Mouse (Mus musculus): Measurements from ENCODE around the gene Pacsin2. TPM values are rescaled to one million over a fixed set of nuclear protein-coding genes. Genes with fewer than 3 reads are reported as not detected.
"Not testable (repeated sequence)": the region's sequence is repeated elsewhere in the genome, so short reads cannot be mapped to it uniquely, and the experiment has no call there.

Pacsin2 gene
- total and polyA plus RNA-seq, 3 experiments = 34.5 to 61.0 (median 45.2) TPM

DNA sequence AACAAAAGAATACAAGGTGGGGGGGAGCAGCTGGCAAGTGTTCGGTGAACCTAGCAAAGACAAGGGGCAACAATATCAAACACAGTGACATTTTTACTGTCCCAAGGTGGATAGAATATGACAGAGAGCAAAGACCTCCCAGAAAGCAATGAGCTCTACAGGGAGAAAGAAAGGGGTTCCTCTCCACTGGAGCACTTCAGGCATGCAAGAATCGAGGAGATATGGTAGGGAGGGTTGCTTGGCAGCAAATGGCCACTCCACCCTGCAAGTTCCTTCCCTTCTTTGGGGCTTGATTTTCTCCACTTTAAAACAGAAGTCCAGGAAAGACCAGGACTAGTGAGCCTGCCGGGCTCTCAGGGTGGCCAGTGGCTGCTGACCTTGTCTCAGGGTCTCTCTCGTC lies 1.9 kb upstream of the Pacsin2 start:
- H3K4me3 ChIP-seq (ENCODE audit: low read depth, low read length) = no peak overlapping the region
- H3K9me3 ChIP-seq (replicated peaks) = no peaks in the 10 kb centered on the region
- H3K27me3 ChIP-seq (ENCODE audit: insufficient read depth, low read length) = peaks cover 18% of the 10 kb centered on the region
- no peak for ATAC-seq (ENCODE audit: extremely low read depth, insufficient number of reproducible peaks, low FRiP score, poor library complexity, severe bottlenecking)
- TF ChIP-seq GATA2 (IDR thresholded peaks at IDR 0.05; ENCODE audit: borderline replicate concordance, low read depth, low read length) = no peak
- no peak for TF ChIP-seq TAL1 (conservative IDR thresholded peaks at IDR 0.05; ENCODE audit: low read depth, low read length)
- no peak for TF ChIP-seq POLR2AphosphoS5 (IDR thresholded peaks at IDR 0.05; ENCODE audit: insufficient replicate concordance, low read depth, low read length)
- TF ChIP-seq CTCF (IDR thresholded peaks at IDR 0.05; ENCODE audit: low read depth, low read length) = no peak
- no peak for TF ChIP-seq GATA1 (IDR thresholded peaks at IDR 0.05; ENCODE audit: borderline replicate concordance, low read length)
- no peak for DNase-seq (ENCODE audit: low spot score)
- H3K36me3 ChIP-seq (replicated peaks) = peaks cover 10% of the 10 kb centered on the region
- peaks cover 49% of the 10 kb centered on the region for H3K4me1 ChIP-seq (ENCODE audit: insufficient read depth, low read depth, low read length)

DNA sequence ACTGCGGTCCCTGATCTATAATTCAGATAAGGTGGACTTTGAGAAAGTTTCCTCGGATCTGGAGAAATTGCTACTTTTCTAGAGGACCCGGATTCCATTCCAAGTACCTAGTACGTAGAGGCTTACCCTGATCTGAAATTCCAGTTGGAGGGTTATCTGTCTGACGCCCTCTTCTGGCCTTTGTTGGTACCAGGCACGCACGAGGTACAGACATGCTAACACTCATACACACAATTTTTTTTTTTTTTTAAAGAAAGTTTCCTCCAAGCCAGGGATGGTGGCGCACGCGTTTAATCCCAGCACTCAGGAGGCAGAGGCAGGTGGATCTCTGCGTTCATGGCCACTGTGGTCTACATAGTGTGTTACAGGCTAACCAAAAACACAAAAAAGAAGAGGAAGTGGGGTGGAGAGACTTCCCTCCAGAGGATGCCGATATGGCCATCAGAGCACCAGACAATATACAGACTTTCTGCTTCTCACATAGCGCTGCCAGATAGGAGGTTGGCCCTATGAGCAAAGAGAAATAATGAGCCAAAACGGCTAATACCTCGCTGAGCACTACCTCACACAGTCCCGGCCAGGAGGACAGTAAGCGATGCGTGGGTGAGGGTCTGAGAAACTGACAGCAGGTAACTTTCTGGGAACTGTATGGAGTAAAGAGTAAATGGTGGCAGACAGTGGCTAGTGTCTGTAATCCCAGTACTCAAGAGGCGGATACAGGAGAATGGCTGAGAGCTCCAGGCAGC lies 672 bp upstream of the Pacsin2 start:
- peaks cover 22% of the 10 kb centered on the region for H3K36me3 ChIP-seq (replicated peaks)
- peaks cover 51% of the 10 kb centered on the region for H3K4me1 ChIP-seq (ENCODE audit: insufficient read depth, low read depth, low read length)
- peak overlapping the region; percentile 83; the same call in 1 of the 2 replicates for H3K4me3 ChIP-seq (ENCODE audit: low read depth, low read length)
- DNase-seq (ENCODE audit: low spot score) (no peak), ATAC-seq (ENCODE audit: extremely low read depth, insufficient number of reproducible peaks, low FRiP score, poor library complexity, severe bottlenecking) (peak; percentile 2; the same call in 1 of the 2 replicates)
- no peaks in the 10 kb centered on the region for H3K9me3 ChIP-seq (replicated peaks)
- H3K27me3 ChIP-seq (ENCODE audit: insufficient read depth, low read length) = peaks cover 11% of the 10 kb centered on the region
- TF ChIP-seq GATA2 (IDR thresholded peaks at IDR 0.05; ENCODE audit: borderline replicate concordance, low read depth, low read length) (no peak), CTCF (IDR thresholded peaks at IDR 0.05; ENCODE audit: low read depth, low read length) (no peak), TAL1 (conservative IDR thresholded peaks at IDR 0.05; ENCODE audit: low read depth, low read length) (no peak), POLR2AphosphoS5 (IDR thresholded peaks at IDR 0.05; ENCODE audit: insufficient replicate concordance, low read depth, low read length) (no peak), GATA1 (IDR thresholded peaks at IDR 0.05; ENCODE audit: borderline replicate concordance, low read length) (no peak)

DNA sequence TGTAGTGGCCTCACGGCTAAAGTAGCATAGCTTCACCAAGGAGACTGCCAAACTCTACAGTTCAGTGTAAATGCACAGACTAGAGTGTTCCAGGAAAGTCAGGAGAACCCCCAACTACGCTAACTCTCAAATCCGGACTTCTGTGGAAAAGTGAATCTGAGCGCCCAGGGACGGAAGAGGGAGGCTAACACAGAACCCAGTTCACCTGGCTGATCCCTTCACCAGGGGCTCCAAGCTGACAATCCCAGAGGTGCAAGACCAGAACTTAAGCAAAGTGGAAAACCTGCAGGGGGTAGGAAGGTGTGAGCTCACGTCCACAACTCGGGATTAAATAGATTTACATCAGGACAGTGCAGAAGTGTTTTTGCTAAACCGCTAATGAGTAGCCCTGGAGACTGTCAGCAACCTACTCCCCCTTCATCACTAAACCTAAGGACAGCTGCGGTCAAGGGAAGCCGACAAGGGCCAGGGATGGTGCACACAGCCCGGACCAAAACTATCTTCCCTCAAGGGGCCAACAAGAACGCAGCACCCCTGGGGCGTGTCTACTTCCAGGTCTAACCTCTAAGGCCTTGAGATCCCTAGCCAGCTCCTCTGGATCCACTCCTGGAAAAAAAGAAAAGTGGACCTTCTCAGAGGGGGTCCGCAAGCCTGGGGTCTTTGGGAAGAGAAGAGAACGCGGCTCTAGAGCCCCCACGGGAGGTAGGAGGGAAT lies 880 bp downstream of the Pacsin2 start:
- H3K4me1 ChIP-seq (ENCODE audit: insufficient read depth, low read depth, low read length) = peaks cover 42% of the 10 kb centered on the region
- peak; percentile 51 for DNase-seq (ENCODE audit: low spot score)
- peak overlapping the region; percentile 83 for H3K4me3 ChIP-seq (ENCODE audit: low read depth, low read length)
- H3K36me3 ChIP-seq (replicated peaks) = peaks cover 30% of the 10 kb centered on the region
- H3K27me3 ChIP-seq (ENCODE audit: insufficient read depth, low read length) = no peaks in the 10 kb centered on the region
- H3K9me3 ChIP-seq (replicated peaks) = no peaks in the 10 kb centered on the region
- no peak for TF ChIP-seq GATA2 (IDR thresholded peaks at IDR 0.05; ENCODE audit: borderline replicate concordance, low read depth, low read length)
- no peak for TF ChIP-seq TAL1 (conservative IDR thresholded peaks at IDR 0.05; ENCODE audit: low read depth, low read length)
- TF ChIP-seq CTCF (IDR thresholded peaks at IDR 0.05; ENCODE audit: low read depth, low read length) = no peak
- TF ChIP-seq POLR2AphosphoS5 (IDR thresholded peaks at IDR 0.05; ENCODE audit: insufficient replicate concordance, low read depth, low read length) = no peak
- TF ChIP-seq GATA1 (IDR thresholded peaks at IDR 0.05; ENCODE audit: borderline replicate concordance, low read length) = no peak
- ATAC-seq (ENCODE audit: extremely low read depth, insufficient number of reproducible peaks, low FRiP score, poor library complexity, severe bottlenecking) = no peak

DNA sequence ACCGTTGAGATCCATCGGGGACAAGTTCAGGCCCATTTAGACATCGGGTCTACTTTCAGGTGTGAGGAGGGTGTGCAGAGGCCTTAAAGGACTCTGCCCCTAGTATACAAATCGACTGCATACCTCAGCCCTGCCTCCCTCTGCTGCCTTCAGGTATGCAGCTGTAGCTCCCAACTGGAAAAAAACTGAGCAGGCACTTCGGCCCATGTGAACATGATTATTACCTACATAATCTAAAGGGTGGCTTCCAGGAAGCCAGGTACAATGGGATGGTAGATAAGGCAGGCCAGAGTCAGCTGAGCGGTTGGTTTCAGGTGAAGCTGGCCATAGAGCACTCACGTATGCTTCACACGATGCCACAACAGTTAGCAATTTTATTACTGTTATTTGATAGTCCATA lies 2.1 kb downstream of the Pacsin2 start:
- not testable (repeated sequence) for H3K9me3 ChIP-seq (replicated peaks); H3K4me3 ChIP-seq (ENCODE audit: low read depth, low read length); H3K27me3 ChIP-seq (ENCODE audit: insufficient read depth, low read length); ATAC-seq (ENCODE audit: extremely low read depth, insufficient number of reproducible peaks, low FRiP score, poor library complexity, severe bottlenecking); DNase-seq (ENCODE audit: low spot score)
- H3K4me1 ChIP-seq (ENCODE audit: insufficient read depth, low read depth, low read length) = peaks cover 41% of the 10 kb centered on the region
- peaks cover 34% of the 10 kb centered on the region for H3K36me3 ChIP-seq (replicated peaks)

DNA sequence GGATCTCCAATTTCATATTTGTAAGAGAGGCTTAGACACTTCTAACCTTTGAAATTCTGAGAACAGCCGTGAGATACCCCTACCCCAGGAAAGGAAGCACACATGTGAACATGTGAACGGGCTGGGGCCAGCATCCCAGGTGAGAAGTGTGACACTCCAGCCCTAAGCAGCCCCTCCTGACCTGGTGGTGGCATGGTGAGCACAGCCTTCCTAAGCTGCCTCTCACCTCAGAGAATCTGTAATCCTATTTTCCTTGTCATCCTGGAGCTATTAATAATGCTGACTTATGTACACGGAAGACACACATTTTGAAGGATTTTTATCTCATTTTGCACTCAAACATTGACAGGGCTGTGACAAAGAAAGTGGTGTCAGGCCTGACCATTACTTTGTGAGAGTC lies 3.5 kb downstream of the Pacsin2 start:
- DNase-seq (ENCODE audit: low spot score) = no peak
- H3K4me1 ChIP-seq (ENCODE audit: insufficient read depth, low read depth, low read length) = peaks cover 34% of the 10 kb centered on the region

DNA sequence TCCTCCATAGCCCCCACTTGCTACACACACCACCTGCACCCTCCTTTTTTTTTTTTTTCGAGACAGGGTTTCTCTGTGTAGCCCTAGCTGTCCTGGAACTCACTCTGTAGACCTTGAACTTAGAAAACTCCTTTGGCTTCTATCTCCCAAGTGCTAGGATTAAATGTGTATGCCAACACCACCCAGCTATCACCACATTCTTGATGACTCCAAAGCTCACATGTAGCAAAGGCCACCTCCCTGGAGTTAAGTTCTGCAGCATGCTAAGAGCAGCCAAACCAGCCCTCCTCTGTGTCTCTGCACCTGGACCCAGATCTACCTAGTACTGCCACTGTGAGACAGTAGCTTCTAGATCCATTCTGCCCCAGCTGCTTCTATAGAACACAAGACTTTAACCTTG lies 6.9 kb downstream of the Pacsin2 start:
- no peak for DNase-seq (ENCODE audit: low spot score)
- peaks cover 44% of the 10 kb centered on the region for H3K36me3 ChIP-seq (replicated peaks)
- H3K9me3 ChIP-seq (replicated peaks) = no peaks in the 10 kb centered on the region
- no peak overlapping the region for H3K4me3 ChIP-seq (ENCODE audit: low read depth, low read length)
- ATAC-seq (ENCODE audit: extremely low read depth, insufficient number of reproducible peaks, low FRiP score, poor library complexity, severe bottlenecking) = no peak
- TF ChIP-seq POLR2AphosphoS5 (IDR thresholded peaks at IDR 0.05; ENCODE audit: insufficient replicate concordance, low read depth, low read length) (no peak), CTCF (IDR thresholded peaks at IDR 0.05; ENCODE audit: low read depth, low read length) (no peak), GATA2 (IDR thresholded peaks at IDR 0.05; ENCODE audit: borderline replicate concordance, low read depth, low read length) (no peak), TAL1 (conservative IDR thresholded peaks at IDR 0.05; ENCODE audit: low read depth, low read length) (no peak), GATA1 (IDR thresholded peaks at IDR 0.05; ENCODE audit: borderline replicate concordance, low read length) (no peak)
- peaks cover 28% of the 10 kb centered on the region for H3K4me1 ChIP-seq (ENCODE audit: insufficient read depth, low read depth, low read length)
- no peaks in the 10 kb centered on the region for H3K27me3 ChIP-seq (ENCODE audit: insufficient read depth, low read length)

More for the DNA sequence above, 3.5 kb downstream of the Pacsin2 start:
- no peak for TF ChIP-seq GATA1 (IDR thresholded peaks at IDR 0.05; ENCODE audit: borderline replicate concordance, low read length)
- no peak for TF ChIP-seq TAL1 (conservative IDR thresholded peaks at IDR 0.05; ENCODE audit: low read depth, low read length)
- no peak for TF ChIP-seq CTCF (IDR thresholded peaks at IDR 0.05; ENCODE audit: low read depth, low read length)
- TF ChIP-seq GATA2 (IDR thresholded peaks at IDR 0.05; ENCODE audit: borderline replicate concordance, low read depth, low read length) = no peak
- TF ChIP-seq POLR2AphosphoS5 (IDR thresholded peaks at IDR 0.05; ENCODE audit: insufficient replicate concordance, low read depth, low read length) = no peak
- peaks cover 40% of the 10 kb centered on the region for H3K36me3 ChIP-seq (replicated peaks)
- no peaks in the 10 kb centered on the region for H3K27me3 ChIP-seq (ENCODE audit: insufficient read depth, low read length)
- ATAC-seq (ENCODE audit: extremely low read depth, insufficient number of reproducible peaks, low FRiP score, poor library complexity, severe bottlenecking) = no peak
- no peak overlapping the region for H3K4me3 ChIP-seq (ENCODE audit: low read depth, low read length)
- no peaks in the 10 kb centered on the region for H3K9me3 ChIP-seq (replicated peaks)

Measured in G1E (cell line).